Mouse (Mus musculus) right cerebral cortex, postnatal 4 days (tissue): ENCODE results near the gene Gm20388.

Experiments used
- DNase-seq: peaks from one replicate; pipeline ENCODE4 v3.0.0-alpha.2; 2022

Gm20388 gene

DNA sequence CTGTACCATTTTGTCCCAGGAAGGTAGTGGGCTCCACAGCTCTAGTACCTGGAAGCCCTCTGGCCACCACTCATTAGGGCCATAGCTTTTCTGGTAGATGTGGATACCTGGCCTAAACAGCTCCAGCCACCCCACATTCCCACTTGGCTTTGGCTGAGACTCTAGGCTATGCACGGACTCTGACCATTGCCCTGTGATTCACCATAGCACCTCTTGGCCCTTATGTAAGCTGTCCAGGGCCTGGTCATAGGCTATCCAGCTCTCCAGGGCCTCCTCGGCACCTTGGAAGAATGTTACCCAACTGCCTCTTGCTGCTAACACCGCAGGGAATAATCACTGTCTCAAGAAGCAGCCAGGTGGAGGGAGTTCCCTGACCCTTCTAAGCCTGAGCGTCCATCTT lies 2618.5 kb downstream of the Gm20388 start:
- DNase-seq, result no peak

DNA sequence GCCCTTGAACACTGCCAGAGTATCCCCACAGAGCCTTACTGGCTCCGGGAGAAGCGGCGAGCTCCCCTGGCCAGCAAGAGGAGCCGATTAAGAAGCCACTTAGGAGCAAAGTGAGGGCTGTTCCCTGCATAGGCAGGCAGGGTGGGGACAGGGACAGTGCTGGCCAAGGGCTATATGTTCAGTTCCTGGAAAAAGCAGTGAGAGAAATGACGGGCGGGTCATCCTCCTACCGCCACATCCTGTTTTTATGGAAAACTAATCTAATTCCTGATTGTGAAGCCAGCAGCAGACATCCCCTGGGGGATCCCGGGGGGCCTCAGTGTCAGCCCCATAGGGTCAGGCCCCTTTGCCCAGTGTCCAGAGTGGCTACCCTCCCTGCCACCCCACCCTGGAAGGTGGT lies 2620.7 kb downstream of the Gm20388 start:
- DNase-seq, result no peak

DNA sequence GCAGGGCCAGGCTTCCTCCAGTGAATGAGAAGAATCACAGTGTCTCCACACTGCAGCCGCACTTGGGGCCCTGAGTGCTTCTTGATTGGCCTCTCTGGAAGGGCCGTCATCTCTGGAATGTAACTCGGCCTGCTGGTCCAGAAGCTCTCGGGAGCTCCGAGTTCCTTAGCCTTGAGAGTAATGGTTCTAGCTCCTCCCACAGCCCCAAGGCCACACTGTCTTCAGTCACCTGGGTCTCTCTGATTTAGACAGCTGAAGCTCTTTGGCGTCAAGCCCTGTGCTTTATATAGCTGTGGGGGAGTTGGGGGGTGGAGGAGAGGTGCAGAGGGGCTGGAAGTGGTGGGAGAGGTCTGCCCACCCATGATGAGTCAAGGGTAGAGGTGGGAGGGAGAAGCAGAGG lies 2626.4 kb downstream of the Gm20388 start:
- no peak for DNase-seq

DNA sequence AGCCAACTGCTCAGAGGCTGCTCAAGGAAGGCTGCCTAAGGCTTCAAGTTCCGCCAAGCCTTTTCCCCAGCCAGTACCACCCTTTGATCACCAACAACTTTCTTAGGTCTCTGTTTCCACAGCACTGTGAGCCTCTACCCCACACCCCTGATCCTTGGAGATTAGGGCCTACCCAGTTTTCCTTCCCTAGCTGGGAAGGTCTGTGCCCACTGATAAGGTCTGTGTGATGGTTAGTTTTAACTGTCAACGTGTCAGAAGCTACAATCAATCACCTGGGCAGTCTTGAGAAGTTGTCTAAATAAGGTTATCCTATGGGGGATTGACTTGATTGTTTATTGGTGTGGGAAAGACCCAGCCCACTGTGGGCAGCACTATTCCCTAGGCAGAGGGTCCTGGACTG lies 2627.2 kb downstream of the Gm20388 start:
- DNase-seq, result no peak

DNA sequence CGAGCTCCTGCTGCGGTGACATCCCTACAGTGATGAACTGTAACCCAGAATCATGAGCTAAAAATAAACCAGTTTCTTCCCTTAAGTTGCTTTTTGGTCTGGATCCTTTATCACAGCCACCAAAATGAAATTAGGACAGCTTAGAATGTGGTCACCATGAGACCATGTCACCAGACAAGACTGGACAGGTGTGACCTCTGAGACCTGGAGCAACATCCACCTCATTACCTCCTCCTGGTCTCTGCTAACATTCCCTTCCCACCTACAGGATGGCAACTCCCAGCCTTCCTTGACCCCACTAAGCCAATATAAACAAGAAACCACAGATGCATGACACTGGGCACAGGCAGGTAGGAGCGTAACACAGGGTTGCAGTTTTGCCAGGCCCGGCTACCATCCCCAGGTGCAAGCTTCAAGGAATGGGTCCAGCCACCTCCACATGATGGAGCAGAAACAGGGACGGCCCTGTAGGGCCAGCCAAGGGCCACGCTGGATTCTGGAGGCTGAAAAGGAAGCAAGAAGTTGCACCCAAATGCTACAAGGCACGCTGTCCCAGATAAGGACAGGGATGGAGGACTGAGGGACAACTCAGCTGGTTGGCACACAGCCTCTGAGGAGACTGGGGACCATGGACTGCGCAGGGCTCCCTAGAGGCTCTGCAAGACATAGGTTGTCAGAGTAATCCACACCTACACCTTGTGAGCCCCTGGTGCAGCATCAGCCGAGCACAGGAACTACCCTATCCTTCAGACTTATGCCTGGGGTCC lies 2627.9 kb downstream of the Gm20388 start:
- no peak for DNase-seq

DNA sequence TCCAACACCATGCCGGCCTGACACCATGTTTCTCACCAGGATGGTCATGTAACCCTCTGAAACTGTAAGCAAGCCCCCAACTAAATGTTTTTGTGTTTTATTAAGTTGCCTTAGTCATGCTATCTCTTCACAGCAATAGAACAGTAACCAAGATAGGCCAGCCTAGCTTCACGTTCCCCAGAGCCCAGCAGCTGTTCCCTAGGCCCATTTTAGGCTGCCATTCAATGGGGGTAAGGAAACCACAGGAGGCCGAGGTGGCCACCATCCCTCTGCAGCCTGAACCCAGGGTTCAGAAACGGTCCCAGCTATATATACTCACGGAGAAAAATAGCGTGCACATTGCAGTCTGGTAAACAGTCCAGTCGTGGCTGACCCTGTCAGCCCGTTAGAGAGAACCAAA lies 2633.5 kb downstream of the Gm20388 start:
- DNase-seq, result no peak

DNA sequence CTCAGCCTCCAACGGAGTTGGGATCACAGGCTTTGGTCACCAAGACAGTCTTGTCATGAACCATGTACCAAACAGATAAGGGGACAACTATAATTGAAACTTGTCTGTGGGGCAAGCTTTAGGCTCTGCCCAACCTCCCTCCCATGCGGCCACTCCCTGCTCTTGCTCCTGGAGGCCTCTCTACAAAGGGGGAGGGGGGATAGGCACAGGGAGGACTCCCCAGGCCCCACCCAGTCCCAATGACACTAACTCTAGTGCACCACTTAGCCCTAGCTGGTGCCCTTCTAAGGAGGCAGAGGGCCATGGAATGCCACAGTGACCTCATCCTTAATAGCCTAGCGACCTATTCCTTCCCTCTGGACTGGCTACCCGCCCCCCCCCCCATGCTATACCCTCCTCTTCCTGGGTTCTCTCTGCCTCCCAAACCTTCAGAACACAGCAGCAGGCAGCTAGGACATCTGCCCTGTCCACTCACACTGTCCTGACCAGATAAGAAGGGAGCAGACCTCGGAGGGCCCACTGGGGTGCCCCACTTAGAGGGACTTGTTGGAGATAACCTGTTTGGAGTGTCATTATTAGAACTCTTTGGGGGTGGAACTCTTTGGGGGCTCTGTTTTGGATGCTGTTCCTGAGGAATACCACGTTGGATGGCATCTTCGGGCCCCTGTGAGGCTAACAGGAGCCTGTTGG lies 2635.6 kb downstream of the Gm20388 start:
- DNase-seq, result no peak

DNA sequence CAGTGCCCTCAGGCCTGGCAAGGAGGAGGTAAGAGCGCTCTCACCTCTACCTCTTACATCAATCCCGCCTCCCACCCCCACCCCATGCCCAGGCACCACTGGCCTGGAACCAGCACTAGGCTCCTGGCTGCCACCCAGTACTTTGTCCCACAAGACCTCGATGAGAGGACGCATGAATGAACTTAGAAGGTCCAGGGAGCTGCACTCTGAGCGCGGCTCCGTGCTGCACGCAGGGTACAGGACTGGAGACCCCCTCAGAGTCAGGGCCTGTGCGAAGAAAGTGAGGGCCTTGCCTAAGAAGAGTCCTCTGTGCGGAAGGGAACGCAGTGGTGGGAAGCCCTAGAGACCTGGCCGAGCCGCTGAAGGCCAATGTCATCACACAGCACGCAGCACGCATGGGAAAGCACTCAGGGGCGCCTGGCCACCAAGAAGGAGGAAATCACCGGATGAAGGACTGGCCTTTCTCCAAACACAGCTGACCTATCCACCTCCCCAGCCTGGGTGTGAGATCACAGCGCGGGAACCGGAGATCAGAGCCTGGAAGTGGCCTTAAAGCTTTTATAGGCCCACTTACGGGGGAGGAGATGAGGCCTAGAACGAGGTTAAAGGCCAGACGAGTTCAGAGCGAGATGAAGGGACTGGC lies 2636.3 kb downstream of the Gm20388 start:
- DNase-seq, result no peak

DNA sequence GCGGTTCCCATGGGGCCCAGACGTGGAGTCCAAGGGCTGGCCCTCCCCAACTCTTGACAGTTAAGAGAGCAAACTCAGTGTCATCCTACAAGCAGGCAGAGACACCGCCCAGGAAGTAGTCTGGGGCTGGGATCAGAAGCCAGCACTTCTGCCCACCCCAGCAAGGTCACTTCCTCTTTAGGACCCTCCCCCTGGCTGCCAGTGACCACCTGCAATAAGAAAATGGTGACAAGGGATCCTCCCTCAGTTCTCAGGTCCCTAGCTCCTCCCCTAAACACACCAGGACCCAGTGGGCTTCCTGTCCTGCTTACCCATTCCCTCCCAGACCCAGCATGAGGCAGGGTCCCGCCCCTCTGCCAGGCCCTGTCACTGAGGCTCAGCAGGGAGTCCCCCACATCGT lies 2637.2 kb downstream of the Gm20388 start:
- no peak for DNase-seq

DNA sequence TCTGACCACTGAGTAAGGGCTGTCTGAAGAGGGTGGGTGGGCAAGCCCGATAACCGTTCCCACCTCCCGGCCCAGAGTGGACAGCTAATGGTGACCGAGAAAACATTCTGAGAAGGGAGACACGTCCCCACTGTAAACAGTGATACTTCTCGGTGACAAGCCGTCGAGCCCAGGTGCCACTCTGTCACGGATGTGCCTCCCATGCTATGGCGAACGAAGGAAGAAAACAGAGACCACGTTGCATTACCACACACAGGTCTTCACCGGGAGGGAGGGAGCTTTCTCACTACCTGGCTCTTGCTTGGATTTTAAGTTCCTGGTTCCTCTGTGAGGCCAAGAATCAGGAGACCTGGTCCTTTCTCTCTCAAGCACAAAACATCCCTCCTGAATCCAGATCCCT lies 2637.7 kb downstream of the Gm20388 start:
- DNase-seq, result no peak

DNA sequence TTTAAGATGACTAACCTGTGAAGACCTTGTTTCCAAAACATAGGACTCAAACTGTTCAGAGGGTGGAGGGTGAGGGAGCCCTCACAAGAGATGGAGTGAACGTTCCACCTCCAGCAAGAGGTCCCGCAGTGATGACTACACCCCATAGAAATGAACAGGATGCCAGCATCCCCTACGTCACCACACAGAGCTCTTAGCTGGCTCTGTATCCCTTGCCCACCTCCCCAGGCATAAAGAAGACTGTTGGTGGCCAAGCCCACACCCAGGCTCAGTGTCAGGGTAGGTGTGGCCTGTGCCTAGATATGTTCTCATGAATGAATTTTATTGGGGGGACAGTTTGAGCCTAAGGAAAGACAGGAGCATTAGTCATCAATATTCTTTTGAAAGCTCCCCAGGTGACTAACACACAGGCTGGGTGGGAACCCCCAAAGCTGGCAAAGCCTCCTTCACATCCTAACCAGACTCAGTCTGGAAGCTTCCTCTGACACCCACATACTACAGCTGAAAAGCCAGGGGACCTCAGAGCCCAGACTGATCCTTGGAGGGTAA lies 2638.3 kb downstream of the Gm20388 start:
- DNase-seq, result no peak

DNA sequence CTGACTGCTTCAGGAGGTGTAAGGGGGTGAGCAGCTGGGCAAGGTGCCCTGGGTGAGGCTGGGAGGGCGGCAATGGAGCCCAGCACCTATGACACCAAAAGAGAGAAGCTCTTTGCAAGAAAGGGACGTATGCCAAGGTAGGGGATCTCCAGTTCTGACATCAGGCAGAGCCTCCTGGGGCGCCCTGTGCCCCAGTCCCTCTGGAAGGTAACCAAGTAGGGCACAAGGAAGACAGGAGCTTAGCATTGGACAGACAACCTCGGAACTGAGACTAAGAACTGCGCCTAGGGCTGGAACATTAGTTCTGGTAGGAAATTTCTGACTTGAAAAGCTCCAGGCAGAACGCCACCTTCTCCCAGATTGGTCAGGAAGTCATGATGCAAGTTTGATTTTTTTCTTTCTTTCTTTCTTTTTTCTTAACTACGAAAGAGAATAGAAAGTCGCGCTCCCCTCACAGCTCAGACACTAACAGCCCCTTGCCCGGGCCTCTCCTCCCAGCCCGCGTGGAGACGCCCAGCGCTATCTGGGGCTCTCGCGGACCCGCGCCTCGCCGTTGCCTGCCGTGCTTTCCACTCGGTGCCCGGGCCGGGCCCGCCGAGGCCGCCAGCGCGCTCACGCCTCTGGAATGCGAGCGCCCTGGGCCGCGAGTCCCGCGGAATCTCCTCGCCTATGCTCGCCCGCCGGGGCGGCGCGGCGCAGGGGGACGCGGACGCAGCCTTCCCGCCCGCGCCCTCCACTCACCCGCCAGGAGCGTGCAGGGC lies 2639.8 kb downstream of the Gm20388 start:
- peak; percentile 33 for DNase-seq

DNA sequence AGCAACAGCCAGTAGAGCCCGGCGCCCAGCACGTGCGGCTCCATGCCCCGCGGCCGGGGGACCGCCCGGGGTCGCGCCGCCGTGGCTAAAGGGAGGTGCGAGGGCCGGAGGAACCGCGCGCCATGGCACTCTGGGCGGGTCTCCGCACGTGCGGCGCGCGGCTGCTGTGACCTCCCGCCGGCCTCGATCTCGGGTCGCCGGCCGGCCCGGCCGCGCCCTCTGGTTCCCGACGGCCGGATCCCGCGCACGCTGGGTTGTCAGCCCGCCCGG lies 2640.3 kb downstream of the Gm20388 start:
- no peak for DNase-seq

DNA sequence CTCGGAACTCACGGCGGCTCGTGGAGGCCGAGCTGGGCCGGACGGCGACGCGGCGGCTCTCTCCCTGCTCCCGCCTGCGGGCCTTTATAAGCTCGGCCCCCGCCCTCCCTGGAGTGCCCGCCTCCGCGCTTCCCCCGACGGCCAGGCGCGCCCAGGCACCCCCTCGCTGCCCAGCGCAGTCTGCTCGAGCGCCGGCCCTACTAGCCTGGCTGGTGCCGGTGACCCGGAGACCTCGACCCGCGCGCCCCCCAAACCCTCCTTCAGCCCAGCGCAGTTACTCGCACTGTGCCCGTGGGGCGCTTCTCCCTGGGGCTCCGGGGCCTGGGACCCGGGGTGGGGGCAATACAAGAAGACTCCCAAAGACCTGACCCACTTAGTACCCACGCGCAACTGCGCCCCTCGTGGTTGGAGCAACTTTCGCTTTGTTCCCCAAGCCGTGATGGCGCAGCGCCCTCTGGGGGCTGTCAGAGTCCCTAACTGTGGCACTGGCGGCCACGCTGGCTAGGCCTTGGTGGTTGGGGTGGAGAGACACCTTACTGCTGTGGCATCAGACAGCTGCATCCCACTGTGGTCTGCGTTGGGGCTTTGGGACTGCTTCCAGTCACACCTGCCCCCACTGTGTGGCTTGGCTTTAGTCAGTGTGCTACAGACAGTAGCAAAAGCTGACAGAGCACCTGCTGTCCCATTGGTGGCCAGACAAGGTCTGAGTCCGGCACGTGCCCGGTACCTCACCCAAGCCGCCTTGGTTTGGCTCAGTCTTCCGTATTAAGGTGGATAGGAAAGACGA lies 2640.8 kb downstream of the Gm20388 start, which contains the start of gene Piezo1:
Gene Piezo1, minus strand, starts transcription at position 65 of the 787 bp plus-strand sequence.
- DNase-seq, result peak; percentile 83

DNA sequence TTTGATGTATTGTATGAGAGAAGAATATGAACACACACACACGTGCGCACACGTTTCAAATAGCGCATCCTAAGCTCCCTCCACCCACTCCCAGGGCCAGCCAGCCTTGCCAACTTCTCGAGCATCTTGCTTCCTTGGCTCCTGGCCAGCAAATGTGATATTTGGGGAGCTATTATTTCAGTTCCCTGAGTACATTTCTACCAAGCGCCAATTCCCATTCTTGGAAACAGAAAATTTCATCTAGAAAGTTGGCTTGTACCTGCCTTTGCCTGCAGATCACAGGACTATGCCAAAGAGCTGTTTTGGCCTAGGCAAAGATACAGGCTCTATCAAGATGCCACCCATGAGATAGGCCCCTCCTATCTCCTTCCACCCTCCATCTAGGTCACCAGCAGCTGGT lies 2644.1 kb downstream of the Gm20388 start:
- DNase-seq, result peak; percentile 72

DNA sequence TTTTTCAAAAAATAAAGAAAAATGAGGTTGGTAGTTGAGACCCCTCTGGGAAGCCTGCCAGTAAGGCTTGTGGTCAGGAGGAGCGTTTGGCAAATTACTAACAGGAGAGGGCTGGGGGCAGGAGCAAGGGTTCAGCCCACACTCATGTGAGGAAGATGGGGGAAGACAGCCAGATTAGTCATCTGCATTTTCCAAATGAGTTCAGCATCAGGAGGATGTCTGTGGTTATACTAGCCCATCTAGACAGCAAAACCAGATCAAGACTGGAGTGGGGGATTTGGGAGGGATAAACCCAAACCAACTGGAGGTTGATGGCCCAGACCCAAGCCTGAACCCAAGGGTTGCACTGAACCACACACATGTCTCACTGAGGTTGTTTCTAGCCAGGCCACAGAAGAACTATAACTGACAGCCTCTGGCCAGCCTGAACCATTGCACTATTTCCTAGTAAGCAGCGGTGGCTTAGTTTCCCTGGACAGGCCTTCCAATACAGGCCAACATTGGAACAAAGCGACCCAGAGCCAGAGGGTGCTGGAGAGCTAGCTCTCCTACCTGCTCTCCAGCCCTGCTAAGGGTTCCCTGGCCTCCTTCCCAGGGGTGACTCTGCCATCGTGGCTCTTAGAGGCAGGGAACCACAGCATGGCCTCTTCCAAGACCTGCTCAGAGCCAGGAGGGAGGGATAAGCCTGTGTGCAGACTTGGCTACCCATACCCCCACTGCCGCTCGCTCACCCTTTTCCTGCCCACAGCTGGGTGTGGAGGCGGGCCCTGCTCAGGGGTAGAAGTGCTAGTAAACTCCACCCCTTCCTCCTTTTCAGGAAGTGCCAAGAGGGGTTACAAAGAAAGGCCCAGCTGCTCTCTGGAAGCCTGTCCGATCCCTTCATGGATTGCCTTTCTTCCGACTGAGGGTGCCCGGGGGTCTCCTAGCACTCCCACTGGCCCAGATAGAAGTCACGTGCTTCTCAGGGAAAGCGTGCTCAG lies 2645.7 kb downstream of the Gm20388 start:
- no peak for DNase-seq

DNA sequence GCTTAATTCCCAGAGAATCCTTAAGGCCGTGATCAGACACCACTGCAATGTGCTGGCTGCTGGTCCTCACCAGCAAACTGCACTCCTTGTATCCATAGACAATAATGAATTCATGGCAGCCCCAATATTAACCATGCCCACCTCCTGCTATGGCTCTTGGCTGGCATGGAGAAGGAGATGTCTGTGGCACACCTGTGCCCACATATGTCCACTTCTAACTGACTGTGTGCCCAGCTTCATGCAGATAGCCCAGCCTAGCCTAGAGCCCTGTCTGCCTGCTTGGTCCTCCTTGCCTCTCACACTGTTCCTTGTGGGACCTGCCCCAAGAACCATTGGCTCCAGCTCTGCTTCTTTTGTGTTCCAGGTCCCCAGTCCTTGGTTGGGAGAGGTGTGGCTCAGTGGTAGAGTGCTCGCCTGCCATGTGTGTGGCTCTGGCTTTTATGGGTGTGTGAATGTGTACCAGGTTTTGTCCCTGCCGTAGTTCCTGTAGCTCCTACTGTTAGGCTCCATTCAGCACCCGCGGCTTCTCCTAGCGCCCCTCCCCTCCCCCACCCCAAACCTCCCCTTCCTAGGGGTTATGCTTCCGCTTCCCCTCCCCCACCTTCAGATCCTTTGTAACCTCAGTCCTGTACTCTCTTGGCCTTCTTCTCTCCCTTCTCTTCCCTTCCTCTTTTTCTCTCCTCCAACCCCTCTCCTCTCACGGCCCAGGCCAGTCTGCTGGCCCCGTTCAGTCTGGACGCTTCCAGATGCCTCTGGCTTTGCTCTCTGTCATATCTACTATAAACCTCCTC lies 2646.8 kb downstream of the Gm20388 start:
- DNase-seq, result no peak

DNA sequence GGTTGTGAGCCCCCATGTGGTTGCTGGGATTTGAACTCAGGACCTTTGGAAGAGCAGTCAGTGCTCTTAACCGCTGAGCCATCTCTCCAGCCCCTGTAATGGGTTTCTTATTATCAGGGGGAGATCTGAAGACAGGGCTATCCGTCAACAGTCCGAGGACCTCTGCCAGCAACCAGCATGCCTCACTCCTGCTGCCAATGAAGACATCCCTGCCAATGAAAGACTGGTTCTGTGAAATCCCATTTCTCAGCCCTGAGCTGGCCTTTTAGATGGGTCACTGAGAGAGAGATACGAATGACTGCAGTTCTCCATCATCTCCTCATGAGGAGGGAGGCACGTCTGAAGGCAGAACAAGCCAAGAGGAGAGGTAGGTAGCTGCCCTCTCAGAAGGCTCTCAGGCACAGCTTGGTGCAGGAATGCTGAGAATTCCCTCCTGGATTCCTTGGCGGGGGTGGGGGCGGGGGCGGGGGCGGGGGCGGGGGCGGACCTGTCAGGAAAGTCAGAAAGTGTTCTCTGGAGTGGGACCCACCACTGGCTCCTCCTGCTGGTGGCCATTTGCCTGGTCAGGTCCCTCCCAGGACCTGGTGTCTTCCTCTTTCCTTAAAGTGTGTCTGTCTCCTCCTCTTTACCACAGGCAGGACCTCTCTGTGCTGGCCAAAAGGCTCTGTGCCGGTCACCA lies 2648.2 kb downstream of the Gm20388 start:
- no peak for DNase-seq

DNA sequence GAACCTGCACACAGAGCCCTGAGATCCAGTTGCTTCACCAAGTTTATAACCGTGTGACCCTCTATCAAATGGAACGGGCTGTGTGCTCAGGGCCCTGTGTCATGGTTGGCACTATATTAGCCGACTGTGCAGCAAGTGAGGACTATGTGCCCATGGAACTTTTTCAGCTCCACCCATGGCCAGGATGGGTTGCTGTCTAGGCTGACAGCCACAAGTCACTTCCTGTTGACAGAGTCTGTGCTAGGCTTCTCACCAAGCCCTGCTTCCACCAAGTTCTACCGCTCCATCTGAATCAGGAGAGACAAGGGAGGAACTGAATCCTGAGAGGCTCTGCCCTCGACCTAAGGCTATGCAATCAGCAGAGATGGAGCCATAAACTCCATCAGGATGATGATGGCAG lies 2650.6 kb downstream of the Gm20388 start:
- no peak for DNase-seq
